Mouse (Mus musculus) c-Kit-negative CD71-positive TER-119-positive erythroid progenitor cells, embryonic 14.5 days (primary cell): ENCODE results near the gene AU021092.
A peak's percentile ranks its signal among the peaks of the same experiment; 100 is the strongest.
"Not testable (repeated sequence)": the region's sequence is repeated elsewhere in the genome, so short reads cannot be mapped to it uniquely, and the experiment has no call there.

ENCODE experiments used
- DNase-seq: peaks from one replicate; pipeline ENCODE4 v3.0.0-alpha.2; 2013; ENCODE audit warnings: low read depth, low spot score

The AU021092 gene

DNA sequence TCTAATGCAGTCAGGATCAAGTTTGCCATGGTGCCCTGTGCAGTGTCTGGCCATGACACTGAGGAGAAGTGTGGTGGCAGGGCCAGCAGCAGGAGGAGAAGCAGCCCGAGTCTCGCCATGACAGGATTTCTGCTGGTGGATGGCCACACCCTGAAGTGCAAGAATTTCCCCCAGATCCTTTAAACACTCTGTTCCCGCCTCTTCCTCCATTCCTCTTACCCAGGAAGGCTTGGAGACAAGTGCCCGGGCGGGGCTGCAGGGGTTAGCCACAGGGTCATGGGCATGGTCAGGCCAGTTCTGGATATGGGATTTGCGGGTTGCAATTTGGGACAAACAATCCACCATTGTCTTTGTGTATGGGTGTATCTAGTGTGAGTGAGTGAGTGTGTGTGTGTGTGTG is at the start of gene AU021092:
Gene AU021092, minus strand, starts transcription at position 160 of the 400 bp plus-strand sequence.
- DNase-seq, result no peak

- DNase-seq, result no peak
Observed at GRCm38 (mm10) chr16:5271411-5272035, 49.4 kb upstream of the AU021092 start.

DNA sequence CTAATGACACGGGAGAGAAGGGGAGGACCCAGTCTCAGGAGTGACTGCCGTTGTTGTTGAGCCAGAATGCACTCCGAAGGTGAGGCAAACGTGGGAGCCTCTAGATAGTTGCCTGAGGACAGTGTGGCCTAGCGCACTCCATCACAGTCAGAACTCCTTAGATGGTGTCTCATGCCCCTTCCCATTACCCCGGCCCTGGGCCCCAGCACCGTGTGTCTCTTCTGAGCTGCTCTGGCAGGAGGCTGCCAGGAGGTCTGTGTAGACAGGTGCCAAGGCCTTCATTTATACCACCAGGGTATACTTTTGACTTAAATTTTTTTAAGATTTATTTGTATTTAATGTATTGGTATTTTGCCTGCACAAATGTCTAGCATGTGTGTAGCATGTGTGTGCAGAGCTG is 41.8 kb upstream of the AU021092 start:
- no peak for DNase-seq

- DNase-seq, result no peak
Observed at GRCm38 (mm10) chr16:5263156-5263555, 41.1 kb upstream of the AU021092 start.

DNA sequence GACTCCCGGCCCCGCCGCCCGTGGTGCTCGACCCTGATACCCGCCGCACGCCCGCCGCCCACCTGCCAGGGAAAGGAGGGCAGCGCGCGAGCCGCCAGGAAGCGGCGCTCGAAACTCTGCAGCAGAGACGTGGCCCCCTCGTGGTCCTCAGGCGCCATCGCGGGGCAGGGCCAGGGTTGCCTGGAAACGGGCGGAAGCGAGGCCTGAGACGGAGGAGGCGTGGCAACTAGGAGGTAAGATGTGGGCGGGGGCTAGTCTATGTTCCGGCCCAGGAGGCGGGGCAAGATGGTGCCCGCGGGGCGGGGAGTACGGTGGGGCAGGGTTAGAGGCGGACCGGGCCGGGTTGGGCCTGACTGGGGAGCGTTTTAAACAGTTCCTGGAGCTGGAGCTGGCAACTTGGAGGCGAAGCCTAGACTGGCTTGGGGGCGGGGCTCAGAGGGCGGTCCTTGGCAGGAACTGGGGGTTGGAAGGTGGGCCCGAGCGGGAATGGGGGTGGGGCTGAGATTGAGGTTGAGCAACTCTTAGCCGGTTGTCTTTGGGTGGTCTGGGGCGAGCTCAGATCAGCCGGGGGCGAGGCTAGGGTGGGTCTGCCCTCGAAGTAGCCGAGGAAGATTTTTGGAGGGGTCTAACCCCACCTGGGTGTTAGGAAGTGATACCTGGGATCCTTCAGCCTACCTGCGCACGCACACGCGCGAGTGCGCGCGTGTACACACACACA is 33.8 kb upstream of the AU021092 start, which contains the start of gene Eef2kmt:
Gene Eef2kmt, minus strand, starts transcription at position 205 of the 718 bp plus-strand sequence.
- DNase-seq, result peak; percentile 89

GRCm38 (mm10) chr16:5255081-5255740 is 33.1 kb upstream of the AU021092 start:
- DNase-seq, result no peak

- peak; percentile 63 for DNase-seq
Observed at GRCm38 (mm10) chr16:5254346-5255025, 32.4 kb upstream of the AU021092 start.

- DNase-seq, result no peak
Observed at GRCm38 (mm10) chr16:5252260-5252659, 30.2 kb upstream of the AU021092 start.

DNA sequence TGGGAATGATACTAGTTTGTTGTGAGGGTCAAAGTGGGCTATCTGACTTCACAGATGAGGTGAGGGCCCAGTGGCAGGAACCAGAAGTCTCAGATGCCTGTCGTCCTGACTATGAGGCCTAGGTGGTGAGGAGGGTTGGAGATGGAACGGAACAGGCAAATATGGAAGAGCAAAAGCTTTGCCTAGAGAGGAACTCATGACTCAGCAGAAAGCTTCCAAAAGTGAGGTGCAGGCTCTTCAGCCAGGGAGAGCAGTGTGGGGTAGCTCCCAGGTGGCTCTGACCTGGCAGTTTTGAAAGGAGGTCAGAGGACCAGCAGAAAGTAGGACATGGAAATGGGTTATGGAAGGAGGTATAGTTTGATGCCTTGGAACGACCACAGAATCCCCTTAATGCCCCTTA is 28.8 kb upstream of the AU021092 start:
- no peak for DNase-seq

DNA sequence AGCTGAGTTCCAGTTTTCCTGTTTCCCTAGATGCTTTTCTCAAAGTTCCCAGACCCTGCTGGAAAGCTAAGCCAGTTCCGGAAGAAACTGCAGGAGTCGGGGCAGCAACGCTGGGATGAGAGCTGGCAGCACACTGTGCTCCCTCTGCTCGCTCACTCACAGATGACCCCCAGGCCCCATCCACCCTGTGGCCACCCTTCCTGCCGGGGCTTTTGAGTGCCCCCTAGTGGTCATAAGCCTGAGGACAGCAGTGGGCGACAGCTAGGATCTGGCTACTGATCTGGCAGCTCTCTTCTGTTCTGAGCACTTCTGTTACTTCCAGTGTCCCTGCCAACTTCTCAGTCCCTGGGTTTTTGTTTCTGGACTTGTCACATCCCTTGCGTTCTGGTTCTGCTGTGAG is 22.3 kb upstream of the AU021092 start:
- DNase-seq, result no peak

DNA sequence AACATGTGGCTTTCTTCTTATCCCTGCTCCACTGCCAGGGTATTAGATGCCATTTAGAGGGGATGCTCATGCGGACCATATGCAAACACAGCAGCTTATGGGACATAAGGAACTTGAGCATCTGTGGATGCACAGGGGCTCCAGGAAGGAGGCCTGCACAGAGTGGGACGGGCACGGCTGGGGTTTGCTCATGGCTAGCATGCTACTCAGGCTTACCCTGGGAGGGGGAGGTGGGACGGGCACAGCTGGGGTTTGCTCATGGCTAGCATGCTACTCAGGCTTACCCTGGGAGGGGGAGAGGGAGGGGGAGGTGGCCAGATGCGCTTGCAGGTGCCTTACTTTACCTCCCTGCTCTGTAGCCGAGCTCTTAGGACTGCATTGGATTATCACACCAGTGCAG is 20.8 kb upstream of the AU021092 start:
- no peak for DNase-seq

- no peak for DNase-seq
Observed at GRCm38 (mm10) chr16:5242355-5242754, 20.3 kb upstream of the AU021092 start.

DNA sequence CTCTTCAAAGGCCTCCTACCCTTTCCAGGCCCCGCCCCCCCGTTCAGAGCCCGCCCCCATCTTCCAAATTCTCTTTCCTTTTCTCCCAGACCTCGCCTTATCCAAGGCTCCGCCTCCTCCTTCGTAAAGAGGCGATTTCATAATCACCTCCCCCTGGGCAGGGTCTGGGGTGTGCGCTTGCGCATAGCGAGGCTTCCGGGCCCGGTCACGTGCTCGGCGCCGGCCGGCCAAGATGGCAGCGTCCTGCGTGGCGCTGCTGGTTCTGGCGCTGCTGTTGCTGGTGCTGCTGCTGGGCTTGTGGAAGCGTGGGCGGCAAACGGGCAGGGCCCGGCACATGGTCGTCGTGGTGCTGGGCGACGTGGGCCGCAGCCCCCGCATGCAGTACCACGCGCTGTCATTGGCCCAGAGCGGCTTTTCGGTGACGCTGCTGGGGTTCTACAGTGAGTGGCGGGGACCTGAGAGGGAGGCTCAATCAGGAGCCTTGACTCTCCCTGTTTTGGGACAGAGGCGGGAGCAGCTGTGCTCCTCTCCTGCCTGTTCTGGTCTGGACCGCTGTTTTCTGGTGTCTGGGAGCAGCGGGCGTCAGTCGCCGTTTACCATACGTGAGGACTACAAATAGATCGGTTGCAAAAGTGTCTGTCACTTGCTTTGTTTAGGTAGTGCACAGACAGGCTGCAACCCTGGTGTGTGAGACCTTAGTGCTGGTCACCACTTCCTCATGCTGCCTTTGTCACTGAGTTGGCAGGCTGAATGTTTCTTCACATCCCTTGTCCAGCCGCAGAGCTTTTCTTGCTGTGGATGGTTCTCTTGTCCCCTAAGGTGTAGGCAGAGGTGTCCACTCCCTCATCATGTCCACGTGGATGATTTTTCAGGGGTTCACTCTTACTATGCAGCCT is 11.6 kb upstream of the AU021092 start, which contains the start of gene Alg1:
Gene Alg1, plus strand, starts transcription at position 204 of the 896 bp plus-strand sequence.
- peak; percentile 81 for DNase-seq

- no peak for DNase-seq
Observed at GRCm38 (mm10) chr16:5232982-5233381, 10.9 kb upstream of the AU021092 start.

DNA sequence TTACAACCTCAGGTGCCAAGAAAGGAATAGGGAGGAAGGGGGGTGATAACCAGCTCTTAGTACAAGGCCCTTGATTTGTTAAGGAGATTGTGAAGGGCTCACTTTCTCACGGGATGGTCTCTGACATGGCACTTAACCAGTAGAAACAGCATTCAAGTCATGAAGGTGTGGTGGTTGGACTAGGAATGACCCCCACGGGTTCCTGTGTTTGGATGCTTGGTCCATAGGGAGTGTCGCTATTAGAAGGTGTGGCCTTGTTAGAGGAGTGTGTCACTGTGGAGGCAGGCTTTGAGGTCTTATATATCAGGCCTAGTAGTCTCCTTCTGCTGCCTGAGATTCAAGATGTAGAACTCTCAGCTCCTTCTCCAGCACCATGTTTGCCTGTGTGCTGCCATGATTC is 6.0 kb upstream of the AU021092 start:
- DNase-seq, result not testable (repeated sequence)

DNA sequence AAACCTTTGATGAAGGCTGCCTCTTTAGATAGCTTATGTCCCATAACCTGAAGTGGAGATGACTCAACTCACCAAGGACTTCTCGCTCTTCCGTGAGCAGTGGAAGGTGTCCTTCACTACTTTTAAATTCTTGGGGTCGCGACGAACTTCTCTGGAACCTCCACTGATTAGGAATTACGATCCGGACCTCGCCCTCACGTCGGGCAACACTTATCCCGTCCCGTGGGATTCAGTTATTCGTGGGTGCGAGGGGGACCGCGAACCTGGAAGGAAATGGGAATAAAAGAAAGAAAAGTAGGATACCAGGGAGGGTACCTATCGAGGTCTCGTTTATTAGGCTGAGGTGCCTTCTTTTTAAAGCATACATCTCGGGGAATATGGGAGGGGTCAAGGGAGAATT is 5.4 kb upstream of the AU021092 start:
- not testable (repeated sequence) for DNase-seq

GRCm38 (mm10) chr16:5226534-5226933 is 4.4 kb upstream of the AU021092 start:
- not testable (repeated sequence) for DNase-seq

- DNase-seq, result no peak
Observed at GRCm38 (mm10) chr16:5221403-5221802, 696 bp downstream of the AU021092 start.

- DNase-seq, result no peak
Observed at GRCm38 (mm10) chr16:5217341-5218133, 4.6 kb downstream of the AU021092 start.

DNA sequence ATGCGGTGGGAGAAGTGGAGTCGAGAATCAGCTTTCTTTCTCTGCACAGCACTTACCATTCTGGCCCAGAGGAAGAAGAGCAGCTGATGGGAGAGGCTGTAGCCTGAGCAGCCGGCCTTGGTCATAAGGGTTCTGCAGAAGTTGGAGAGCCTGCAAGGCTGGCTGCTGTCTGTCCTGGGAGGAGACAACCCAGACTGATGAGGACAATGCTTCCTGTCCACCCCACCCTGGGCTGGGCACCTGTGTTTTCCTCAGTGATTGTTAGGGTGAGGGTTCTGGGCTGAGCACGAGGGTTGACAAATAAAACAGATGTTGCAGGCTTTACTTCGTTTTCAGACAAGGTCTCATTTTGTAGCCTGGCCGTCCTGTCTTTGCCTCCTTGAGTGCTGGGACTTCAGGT is 5.4 kb downstream of the AU021092 start:
- DNase-seq, result no peak
